Mouse (Mus musculus) CD4-positive, CD25-positive, alpha-beta regulatory T cell, adult 2 months (primary cell): ENCODE measurements around the gene Cwc15.
A peak's percentile ranks its signal among the peaks of the same experiment; 100 is the strongest.
"Not testable (repeated sequence)": the region's sequence is repeated elsewhere in the genome, so short reads cannot be mapped to it uniquely, and the experiment has no call there.

ENCODE experiments used
- DNase-seq: peaks from one replicate; pipeline ENCODE4 v3.0.0-alpha.2; 2012; ENCODE audit warnings: low read depth, low spot score

Cwc15 gene

GRCm38 (mm10) chr9:14500023-14500915 lies at the start of gene Cwc15, which contains the start of gene Kdm4d:
TSS of gene Cwc15 (plus strand) at chr9:14500617.
TSS of gene Kdm4d (minus strand) at chr9:14500482.
- DNase-seq: peak; percentile 97

DNA sequence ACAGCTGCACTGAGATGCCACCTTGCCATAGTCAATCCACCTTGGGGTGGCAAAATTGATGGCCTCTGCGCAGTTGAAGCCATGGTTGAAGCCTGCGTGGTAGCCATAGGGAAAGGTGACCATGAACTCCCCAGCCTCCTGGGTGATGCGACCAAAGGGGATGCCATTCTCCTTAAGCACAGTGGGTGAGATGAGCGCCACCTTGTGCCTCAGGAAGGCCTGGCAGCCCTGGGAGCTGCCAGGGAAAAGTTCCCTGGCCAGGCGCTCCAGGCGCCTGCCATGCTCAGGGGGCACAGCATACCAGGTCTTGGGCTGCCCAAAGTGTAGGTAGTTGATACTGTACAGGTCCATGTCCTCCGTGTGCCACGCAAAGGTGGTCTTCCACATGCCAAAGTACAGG lies 49.3 kb upstream of the Cwc15 start:
- DNase-seq: peak; percentile 24

DNA sequence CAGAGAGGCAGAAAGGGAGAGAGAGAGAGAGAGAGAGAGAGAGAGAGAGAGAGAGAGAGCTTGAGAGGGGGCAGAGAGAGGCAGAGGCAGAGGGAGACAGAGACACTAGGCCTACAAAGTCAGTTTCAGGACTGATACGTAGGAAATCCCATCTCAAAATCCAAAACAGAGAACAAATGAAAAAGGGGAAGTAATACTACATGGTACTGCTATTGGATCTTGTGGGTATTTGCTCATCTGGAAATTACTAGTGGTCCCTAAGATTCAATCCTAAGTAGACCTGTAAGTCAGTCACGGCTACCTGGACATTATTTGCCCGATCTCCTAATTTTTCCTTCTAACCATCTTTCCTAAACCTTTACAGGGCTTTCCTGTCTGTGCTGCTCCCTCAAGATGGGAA lies 44.1 kb upstream of the Cwc15 start:
- DNase-seq: no peak

DNA sequence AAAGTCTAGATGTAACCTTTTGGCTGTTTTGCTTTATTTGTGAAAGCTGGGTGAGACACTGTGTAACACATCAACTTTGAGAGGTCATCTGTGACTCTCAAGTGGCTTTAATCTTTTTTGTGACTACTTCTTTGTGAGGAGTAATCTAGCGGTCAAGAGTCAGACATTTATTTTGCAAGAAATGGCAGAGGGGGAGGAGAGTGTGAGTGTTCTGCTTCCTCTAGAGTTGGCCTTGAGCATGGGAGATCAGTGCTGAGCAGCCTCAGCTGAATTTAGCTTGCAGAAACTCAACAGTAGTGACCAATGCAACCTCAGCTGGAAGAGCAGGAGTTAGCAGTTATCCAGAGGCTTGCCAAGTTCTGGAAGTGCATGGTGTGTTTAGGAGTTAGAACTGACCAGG lies 37.9 kb upstream of the Cwc15 start:
- not testable (repeated sequence) for DNase-seq

DNA sequence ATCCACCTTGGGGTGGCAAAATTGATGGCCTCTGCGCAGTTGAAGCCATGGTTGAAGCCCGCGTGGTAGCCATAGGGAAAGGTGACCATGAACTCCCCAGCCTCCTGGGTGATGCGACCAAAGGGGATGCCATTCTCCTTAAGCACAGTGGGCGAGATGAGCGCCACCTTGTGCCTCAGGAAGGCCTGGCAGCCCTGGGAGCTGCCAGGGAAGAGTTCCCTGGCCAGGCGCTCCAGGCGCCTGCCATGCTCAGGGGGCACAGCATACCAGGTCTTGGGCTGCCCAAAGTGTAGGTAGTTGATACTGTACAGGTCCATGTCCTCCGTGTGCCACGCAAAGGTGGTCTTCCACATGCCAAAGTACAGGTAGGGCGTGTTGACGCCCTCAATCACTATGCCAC lies 36.7 kb upstream of the Cwc15 start:
- DNase-seq: not testable (repeated sequence)

DNA sequence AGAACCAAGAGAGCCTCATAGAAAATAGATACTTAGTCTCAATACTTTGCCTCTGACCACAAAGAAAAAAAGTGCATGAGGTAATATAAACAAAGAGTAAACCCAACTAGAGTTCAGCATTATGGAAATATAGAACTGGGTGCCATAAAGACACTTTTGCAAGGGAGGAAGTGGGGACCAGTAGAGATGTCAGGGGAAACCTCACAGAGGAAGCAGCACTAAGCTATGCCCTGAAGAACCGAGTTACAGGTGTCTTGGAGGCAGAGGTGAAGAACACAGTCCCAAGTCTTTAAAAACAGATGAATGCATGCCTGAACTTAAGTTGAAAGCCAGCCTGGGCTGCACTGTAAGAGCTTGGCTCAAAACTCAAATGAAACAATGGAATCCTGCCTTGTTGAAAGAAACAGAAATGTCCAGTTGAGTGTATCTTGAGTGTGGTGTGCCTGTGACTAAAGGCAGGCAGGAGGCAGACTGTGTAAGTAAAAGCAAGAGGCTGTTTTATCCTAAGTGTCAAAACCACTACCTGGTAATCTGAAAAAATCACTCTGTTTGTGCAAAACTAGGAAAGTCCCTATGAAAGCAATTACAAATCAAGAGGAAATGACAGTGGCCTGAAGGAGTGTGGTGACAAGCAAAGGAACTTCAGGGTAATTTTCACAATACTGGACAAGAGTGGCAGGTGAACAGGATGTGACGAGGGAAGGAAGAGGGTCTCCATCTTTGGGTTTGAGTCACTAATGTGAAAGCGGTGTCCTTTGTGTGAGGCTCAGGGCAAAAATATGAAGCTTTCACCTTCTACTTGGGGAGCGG lies 1.3 kb upstream of the Cwc15 start:
- peak; percentile 76 for DNase-seq

- DNase-seq: no peak
Measured at GRCm38 (mm10) chr9:14500916-14501424, 553 bp downstream of the Cwc15 start.

DNA sequence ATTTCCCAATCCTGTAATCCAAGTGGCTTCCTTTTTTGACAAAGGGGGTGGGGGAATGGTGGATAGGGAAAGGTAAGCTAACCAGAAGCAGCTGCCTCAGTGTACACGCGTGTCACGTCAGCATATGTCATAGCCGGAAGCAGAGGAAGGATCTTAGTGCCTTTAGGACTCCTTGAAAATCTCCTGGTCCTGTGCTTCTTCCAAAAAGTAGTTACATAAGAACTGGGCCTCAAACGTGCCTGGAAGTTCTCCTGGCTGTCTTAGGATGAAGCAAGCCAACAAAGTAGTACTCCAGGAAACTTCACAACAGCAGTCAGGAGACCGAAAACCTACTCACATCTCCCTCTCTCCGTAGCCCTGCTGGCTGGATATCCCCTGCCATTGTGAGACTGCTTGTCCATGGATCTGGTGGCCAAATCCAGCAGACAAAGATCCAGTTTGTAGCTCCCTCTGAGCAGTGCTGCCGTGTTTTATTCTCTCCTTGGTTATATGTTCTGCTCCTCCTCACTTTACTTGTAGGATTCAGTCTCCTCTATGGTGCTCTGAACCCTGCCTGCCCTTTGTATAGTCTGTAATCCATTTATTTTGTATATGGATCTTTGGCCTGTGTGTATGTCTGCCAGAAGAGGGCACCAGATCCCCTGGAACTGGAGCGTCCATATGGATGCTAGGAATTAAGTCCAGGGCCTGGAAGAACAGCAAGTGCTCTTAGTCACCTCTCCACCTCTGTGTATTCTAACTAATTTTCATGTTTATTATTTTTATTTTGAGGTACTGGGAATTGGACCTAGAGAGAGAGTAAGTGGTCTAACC lies 12.4 kb downstream of the Cwc15 start:
- no peak for DNase-seq

DNA sequence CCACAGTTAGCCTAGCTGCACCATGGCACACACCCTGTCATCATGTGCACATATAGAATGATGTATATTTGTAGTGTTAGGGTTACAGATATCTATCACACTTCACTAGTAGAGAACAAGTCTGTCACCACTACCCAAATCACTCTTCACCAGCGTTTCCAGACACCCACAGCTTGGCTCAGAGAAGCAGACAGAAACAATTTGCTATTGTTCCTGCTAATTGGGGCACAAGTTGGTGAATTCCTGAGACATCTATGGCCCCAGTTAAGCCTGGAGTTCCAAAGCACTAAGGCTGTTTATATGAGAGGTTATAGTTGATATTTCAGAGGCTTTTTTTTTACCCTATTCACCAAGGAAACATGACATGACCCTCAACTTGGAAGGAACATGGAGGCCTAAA lies 16.9 kb downstream of the Cwc15 start:
- DNase-seq: no peak

- DNase-seq: no peak
Measured at GRCm38 (mm10) chr9:14518105-14518504, 17.7 kb downstream of the Cwc15 start.

GRCm38 (mm10) chr9:14520971-14521670 lies 20.7 kb downstream of the Cwc15 start:
- DNase-seq: no peak

DNA sequence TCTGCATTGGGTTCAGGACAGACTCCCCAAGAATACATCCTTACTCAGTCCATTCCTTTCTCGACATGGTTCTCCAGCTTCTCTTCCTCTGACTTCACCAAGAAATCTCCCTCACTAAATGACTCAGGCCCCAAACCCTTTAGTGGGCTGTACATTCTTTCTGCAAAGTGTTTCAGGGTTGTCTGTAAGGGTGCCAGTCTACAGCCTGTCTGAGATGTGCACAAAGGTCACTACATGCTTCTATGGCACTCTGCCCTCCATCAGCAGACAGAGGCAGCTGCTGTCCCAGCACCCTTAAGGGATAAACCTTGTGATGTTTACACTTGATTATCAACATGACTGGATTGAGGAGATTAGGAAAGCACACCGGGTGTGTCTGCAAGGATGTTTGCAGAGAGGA lies 21.3 kb downstream of the Cwc15 start:
- DNase-seq: no peak

GRCm38 (mm10) chr9:14523408-14524043 lies 23.1 kb downstream of the Cwc15 start:
- peak; percentile 82 for DNase-seq

GRCm38 (mm10) chr9:14530004-14530403 lies 29.6 kb downstream of the Cwc15 start:
- DNase-seq: no peak

DNA sequence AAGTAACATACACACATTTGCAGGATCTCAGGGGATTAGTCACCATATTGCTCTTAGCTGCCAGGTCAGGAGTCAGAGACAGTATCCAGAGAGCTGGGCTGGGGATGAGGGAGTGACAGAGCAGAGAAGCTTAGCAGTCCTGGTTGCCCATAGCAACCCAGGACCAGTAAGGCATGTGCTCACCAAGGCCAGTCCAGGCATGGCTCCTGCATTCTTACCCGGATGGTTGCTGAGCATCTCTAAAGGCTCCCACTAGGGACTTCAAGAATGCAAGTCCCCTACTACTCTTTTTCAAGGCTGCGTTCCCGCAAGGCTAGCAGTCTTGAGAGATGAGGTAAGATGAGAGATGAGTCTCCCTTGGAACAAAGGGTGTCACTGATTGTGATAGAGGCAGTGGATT lies 31.9 kb downstream of the Cwc15 start:
- no peak for DNase-seq

DNA sequence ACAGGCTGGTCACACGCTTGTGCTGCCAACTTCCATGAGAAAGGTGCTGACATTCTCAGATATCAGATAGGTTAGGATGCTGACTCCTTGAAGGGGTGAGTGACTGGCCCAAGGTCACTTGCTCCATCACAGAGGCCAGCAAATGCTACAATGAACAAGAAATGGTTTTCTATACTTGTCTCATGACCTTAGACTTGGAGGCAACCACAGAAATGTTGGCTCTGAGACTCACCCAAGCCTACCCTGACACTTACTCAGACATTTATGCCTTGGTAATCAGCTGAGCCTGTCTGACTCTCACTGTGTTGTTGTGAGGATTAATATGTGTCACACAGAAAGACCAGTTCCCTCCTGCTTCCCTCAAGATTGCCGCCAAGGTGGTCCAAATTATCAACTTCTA lies 33.2 kb downstream of the Cwc15 start:
- no peak for DNase-seq

- DNase-seq: no peak
Measured at GRCm38 (mm10) chr9:14534833-14535456, 34.5 kb downstream of the Cwc15 start.

GRCm38 (mm10) chr9:14544034-14544757 lies 43.8 kb downstream of the Cwc15 start:
- no peak for DNase-seq
